Comparison of ENCODE assay signal across 15 mouse cellular contexts in genomic region chr6:30404671-30405070, GRCm38 (mm10). TPM values are rescaled to one million over a fixed set of nuclear protein-coding genes. Genes with fewer than 3 reads are reported as not detected.
DNase-seq lines count a peak whose midpoint lies in the region; ATAC-seq and TF ChIP-seq lines count a peak whose summit lies in the region.
"Had no signal": no experiment of that assay in that cellular context is flagged by ENCODE, and none has a peak within 500 bp of the region (broad histone marks: within the 10 kb centered on the region; RNA-seq: fewer than 3 reads in every experiment).

No protein-coding gene starts in this region.

- no peaks in the 10 kb centered on the region for H3K9me3 ChIP-seq in heart, embryonic 13.5 days
- no peaks in the 10 kb centered on the region for H3K9me3 ChIP-seq in heart, embryonic 10.5 days
- no peaks in the 10 kb centered on the region for H3K9me3 ChIP-seq in limb, embryonic 12.5 days
- no peaks in the 10 kb centered on the region for H3K9me3 ChIP-seq in neural tube, embryonic 15.5 days (replicated peaks)
- H3K9me3 ChIP-seq: limb, embryonic 15.5 days; lung, embryonic 15.5 days had no signal

- DNase-seq in heart, embryonic 10.5 days (ENCODE audit: low spot score) = no peak
- peak; percentile 3 for DNase-seq in thymus, adult 2 months
- no peak for DNase-seq in thymus, postnatal 36 days
- DNase-seq in adrenal gland, postnatal 36 days = no peak
- DNase-seq in cerebellum, adult 11-12 months = no peak
- DNase-seq: cerebellum, postnatal 14 days; right cerebral cortex, postnatal 4 days; thymus, postnatal 4 days had no signal

- peak overlapping the region; percentile 32; the same call in 1 of the 2 replicates for H3K27ac ChIP-seq in heart, embryonic 13.5 days (replicated peaks)
- no peak overlapping the region; the same call in 1 of the 2 replicates for H3K27ac ChIP-seq in heart, embryonic 10.5 days
- H3K27ac ChIP-seq in thymus, adult 2 months (ENCODE audit: control insufficient read depth, insufficient read depth, low read length) = no peak overlapping the region
- no peak overlapping the region for H3K27ac ChIP-seq in limb, embryonic 12.5 days
- no peak overlapping the region for H3K27ac ChIP-seq in neural tube, embryonic 15.5 days (replicated peaks)
- H3K27ac ChIP-seq: kidney, postnatal 0 days; limb, embryonic 15.5 days; lung, embryonic 15.5 days had no signal

- TF ChIP-seq CTCF in thymus, adult 2 months (IDR thresholded peaks at IDR 0.05; ENCODE audit: borderline replicate concordance, control insufficient read depth, extremely low read depth, insufficient read depth, low read length, poor library complexity) = no peak

- no peaks in the 10 kb centered on the region for H3K27me3 ChIP-seq in heart, embryonic 13.5 days (replicated peaks)
- no peaks in the 10 kb centered on the region for H3K27me3 ChIP-seq in heart, embryonic 10.5 days (ENCODE audit: insufficient read depth, poor library complexity, severe bottlenecking)
- H3K27me3 ChIP-seq in thymus, adult 2 months (ENCODE audit: control insufficient read depth, insufficient read depth, low read length) = no peaks in the 10 kb centered on the region
- H3K27me3 ChIP-seq in limb, embryonic 12.5 days = no peaks in the 10 kb centered on the region
- H3K27me3 ChIP-seq in neural tube, embryonic 15.5 days (replicated peaks) = no peaks in the 10 kb centered on the region
- H3K27me3 ChIP-seq: limb, embryonic 15.5 days; lung, embryonic 15.5 days had no signal

- H3K9ac ChIP-seq in heart, embryonic 13.5 days = no peak overlapping the region
- H3K9ac ChIP-seq in limb, embryonic 12.5 days (replicated peaks) = no peak overlapping the region
- peak overlapping the region; percentile 1; the same call in 1 of the 2 replicates for H3K9ac ChIP-seq in neural tube, embryonic 15.5 days (replicated peaks)
- H3K9ac ChIP-seq: limb, embryonic 15.5 days; lung, embryonic 15.5 days had no signal

- TF ChIP-seq POLR2A in thymus, adult 2 months (IDR thresholded peaks at IDR 0.05; ENCODE audit: control insufficient read depth, extremely low read depth, insufficient read depth, low read length, poor library complexity) = no peak

- peaks cover 5% of the 10 kb centered on the region; the same call in 1 of the 2 replicates for H3K36me3 ChIP-seq in heart, embryonic 13.5 days
- H3K36me3 ChIP-seq in heart, embryonic 10.5 days = peaks cover 7% of the 10 kb centered on the region; the same call in 1 of the 2 replicates
- no peaks in the 10 kb centered on the region for H3K36me3 ChIP-seq in thymus, adult 2 months (ENCODE audit: control insufficient read depth, insufficient read depth, low read length)
- H3K36me3 ChIP-seq in limb, embryonic 12.5 days = peaks cover 17% of the 10 kb centered on the region
- H3K36me3 ChIP-seq in neural tube, embryonic 15.5 days = no peaks in the 10 kb centered on the region
- H3K36me3 ChIP-seq: lung, embryonic 15.5 days had no signal

- no peak overlapping the region for H3K4me3 ChIP-seq in heart, embryonic 13.5 days
- no peak overlapping the region for H3K4me3 ChIP-seq in heart, embryonic 10.5 days
- no peak overlapping the region for H3K4me3 ChIP-seq in thymus, adult 2 months (ENCODE audit: control insufficient read depth, insufficient read depth, low read length)
- H3K4me3 ChIP-seq in limb, embryonic 12.5 days (replicated peaks) = no peak overlapping the region
- no peak overlapping the region for H3K4me3 ChIP-seq in neural tube, embryonic 15.5 days (replicated peaks)
- H3K4me3 ChIP-seq: limb, embryonic 15.5 days; lung, embryonic 15.5 days had no signal

- WGBS in heart, embryonic 13.5 days = 78% methylated on average over 5 of the region's 5 CpGs
- 73% methylated on average over 5 of the region's 5 CpGs for WGBS in heart, embryonic 10.5 days
- WGBS in thymus, adult 2 months = 53% methylated on average over 5 of the region's 5 CpGs
- WGBS in limb, embryonic 12.5 days = 86% methylated on average over 5 of the region's 5 CpGs
- WGBS in neural tube, embryonic 15.5 days = 87% methylated on average over 5 of the region's 5 CpGs

- no peak for ATAC-seq in heart, embryonic 13.5 days (ENCODE audit: extremely low read depth, insufficient number of reproducible peaks, low FRiP score, low TSS enrichment)
- ATAC-seq in limb, embryonic 12.5 days (ENCODE audit: insufficient number of reproducible peaks, insufficient read depth, low FRiP score, low TSS enrichment, low read depth) = no peak
- ATAC-seq in neural tube, embryonic 15.5 days (ENCODE audit: low FRiP score) = no peak
- ATAC-seq: CD4-positive, CD25-positive, alpha-beta regulatory T cell, adult 4 months had no signal

- 0 out of 2 replicates have a peak overlapping the region, but pooled peaks have one; percentile 10 for H3K4me2 ChIP-seq in heart, embryonic 13.5 days
- H3K4me2 ChIP-seq in limb, embryonic 12.5 days = peak overlapping the region; percentile 21; the same call in 1 of the 2 replicates
- peak overlapping the region; percentile 60 for H3K4me2 ChIP-seq in neural tube, embryonic 15.5 days
- H3K4me2 ChIP-seq: limb, embryonic 15.5 days; lung, embryonic 15.5 days had no signal

- H3K4me1 ChIP-seq in heart, embryonic 13.5 days = peaks cover 12% of the 10 kb centered on the region
- H3K4me1 ChIP-seq in heart, embryonic 10.5 days = peaks cover 4% of the 10 kb centered on the region; the same call in 1 of the 2 replicates
- peaks cover 4% of the 10 kb centered on the region for H3K4me1 ChIP-seq in thymus, adult 2 months (replicated peaks; ENCODE audit: control insufficient read depth, insufficient read depth, low read length)
- no peaks in the 10 kb centered on the region for H3K4me1 ChIP-seq in limb, embryonic 12.5 days (replicated peaks)
- peaks cover 19% of the 10 kb centered on the region for H3K4me1 ChIP-seq in neural tube, embryonic 15.5 days

RNA-seq across cellular contexts. Expression of gene Klhdc10, which starts 3.0 kb away (rescaled TPM):
- 16.6 and 19.0 TPM in 2 replicates for polyA plus RNA-seq in heart, embryonic 13.5 days (2015; fragmentation: Nextera tagmentation; extraction: Ambion mirVana)
- polyA plus RNA-seq in heart, embryonic 10.5 days (2016; fragmentation: Nextera tagmentation; extraction: Ambion mirVana) = 30.9 and 33.8 TPM in 2 replicates
- 25.5 and 29.7 TPM in 2 replicates for polyA plus RNA-seq in thymus, adult 2 months (2012; rRNA removed)
- polyA plus RNA-seq in limb, embryonic 12.5 days (2016; fragmentation: Nextera tagmentation; extraction: Ambion mirVana) = 41.8 and 49.8 TPM in 2 replicates
- polyA plus RNA-seq in neural tube, embryonic 15.5 days (2015; fragmentation: Nextera tagmentation; extraction: Ambion mirVana) = 27.6 and 29.4 TPM in 2 replicates
- 10 to 100 TPM; 70.6 to 87.3 TPM for total RNA-seq in adrenal gland, postnatal 36 days (2021)

RNA-seq across cellular contexts. Expression of gene Zc3hc1, which starts 13.8 kb away (rescaled TPM):
- polyA plus RNA-seq in heart, embryonic 13.5 days (2015; fragmentation: Nextera tagmentation; extraction: Ambion mirVana) = 44.2 and 46.0 TPM in 2 replicates
- 55.6 and 71.2 TPM in 2 replicates for polyA plus RNA-seq in heart, embryonic 10.5 days (2016; fragmentation: Nextera tagmentation; extraction: Ambion mirVana)
- 24.2 and 27.3 TPM in 2 replicates for polyA plus RNA-seq in thymus, adult 2 months (2012; rRNA removed)
- polyA plus RNA-seq in limb, embryonic 12.5 days (2016; fragmentation: Nextera tagmentation; extraction: Ambion mirVana) = 81.7 and 83.3 TPM in 2 replicates
- 56.2 and 59.2 TPM in 2 replicates for polyA plus RNA-seq in neural tube, embryonic 15.5 days (2015; fragmentation: Nextera tagmentation; extraction: Ambion mirVana)
- total RNA-seq in adrenal gland, postnatal 36 days (2021) = 10 to 100 TPM; 17.9 to 19.0 TPM

Comparison
In these comparisons a context has a peak if more than half of its experiments do, and no peak if none do; other contexts are left out.
1. H3K4me2 ChIP-seq: peak in every context shown above with its lines; median percentile 60 in neural tube, embryonic 15.5 days; 21 in limb, embryonic 12.5 days; 10 in heart, embryonic 13.5 days.